Mouse (Mus musculus): ENCODE measurements at regions not wholly inside any gene's neighbourhood (a gene's known extent, or its start where the extent isn't known, plus 50 kb on each side); places are given as distances from the start of the nearest gene placed in this dataset.
A peak's percentile ranks its signal among the peaks of the same experiment; 100 is the strongest.

GRCm38 (mm10) chr12:68775503-68775902, 383.5 kb downstream of the Rps29 start:
- H3K36me3 ChIP-seq = no peaks in the 10 kb centered on the region
- no peaks in the 10 kb centered on the region for H3K27me3 ChIP-seq
- H3K9ac ChIP-seq (replicated peaks) = no peak overlapping the region
- H3K9me3 ChIP-seq = no peaks in the 10 kb centered on the region
- WGBS = 15% methylated on average over 2 of the region's 2 CpGs
- ATAC-seq (replicated peaks) = peak; percentile 87
- H3K4me3 ChIP-seq = no peak overlapping the region
- H3K4me1 ChIP-seq = peaks cover 16% of the 10 kb centered on the region
- no peak overlapping the region for H3K27ac ChIP-seq (replicated peaks)
- H3K4me2 ChIP-seq (replicated peaks) = no peak overlapping the region

DNA sequence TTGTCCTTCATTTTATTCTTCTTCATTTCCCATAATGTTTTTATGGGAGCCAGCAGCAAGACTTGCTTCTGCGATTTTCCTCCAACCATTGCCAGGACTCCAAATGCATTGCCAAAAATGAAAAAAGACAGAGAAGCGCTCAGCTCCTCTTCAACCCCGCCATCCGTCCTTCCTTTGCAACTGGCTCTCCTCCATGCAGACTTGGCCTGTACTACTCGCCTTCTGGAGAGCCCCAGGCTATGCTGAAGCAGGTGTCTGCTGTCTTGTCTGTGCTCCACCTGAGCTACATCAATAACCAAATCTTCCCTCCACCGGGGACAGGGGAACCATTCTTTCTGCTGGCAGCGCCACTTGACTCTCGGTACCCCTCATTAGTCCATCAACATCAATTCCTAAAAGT, 384.2 kb downstream of the Rps29 start:
- Histone ChIP-seq H3K36me3 (no peaks in the 10 kb centered on the region), H3K27me3 (no peaks in the 10 kb centered on the region), H3K27ac (replicated peaks) (no peak overlapping the region; the same call in 1 of the 2 replicates), H3K9me3 (no peaks in the 10 kb centered on the region), H3K4me2 (replicated peaks) (no peak overlapping the region), H3K9ac (replicated peaks) (no peak overlapping the region), H3K4me1 (peaks cover 16% of the 10 kb centered on the region), H3K4me3 (no peak overlapping the region)
- 62% methylated on average over 8 of the region's 8 CpGs for WGBS
- ATAC-seq (replicated peaks) = peak; percentile 81

DNA sequence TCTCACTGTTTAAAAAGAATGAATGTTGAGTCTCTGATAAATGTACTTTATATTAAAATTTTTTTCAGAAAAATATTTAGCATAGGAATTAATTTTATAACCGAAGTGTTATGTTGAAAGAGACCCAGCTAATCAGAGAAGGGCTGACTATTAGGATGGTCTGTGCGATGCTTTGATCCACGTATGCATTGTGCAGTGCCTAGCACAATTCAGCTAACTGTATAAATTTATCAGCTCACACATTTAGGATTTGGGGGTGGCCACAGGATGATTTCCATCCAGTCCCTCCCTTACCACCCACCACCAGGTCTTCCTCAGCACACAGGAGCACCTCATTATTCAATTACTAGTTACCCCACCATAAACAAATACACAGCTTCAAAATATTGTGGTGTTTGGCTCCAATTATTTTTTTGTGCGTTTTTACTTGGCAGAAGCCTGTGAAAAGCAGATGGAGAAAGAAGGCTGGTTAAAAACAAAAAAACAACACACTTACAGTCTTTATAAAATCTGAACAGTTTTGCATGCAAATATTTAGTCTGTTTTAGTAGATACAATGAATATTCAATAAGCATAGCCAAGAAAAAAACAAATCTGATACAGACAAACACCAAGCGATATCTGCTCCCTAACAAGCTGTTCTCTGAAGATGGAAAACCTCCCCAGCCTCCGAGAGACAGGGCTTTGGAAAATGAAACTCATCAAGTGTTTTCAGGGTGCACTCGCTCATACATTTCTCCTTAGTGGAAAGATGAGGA, 400.5 kb downstream of the Rps29 start:
- peak; percentile 83 for ATAC-seq (replicated peaks)
- 61% methylated on average over 7 of the region's 7 CpGs for WGBS
- Histone ChIP-seq H3K9ac (replicated peaks) (no peak overlapping the region), H3K4me2 (replicated peaks) (no peak overlapping the region), H3K27me3 (no peaks in the 10 kb centered on the region), H3K9me3 (no peaks in the 10 kb centered on the region), H3K4me1 (no peaks in the 10 kb centered on the region), H3K27ac (replicated peaks) (no peak overlapping the region), H3K4me3 (no peak overlapping the region), H3K36me3 (no peaks in the 10 kb centered on the region)

GRCm38 (mm10) chr12:68728882-68729281, 430.1 kb downstream of the Rps29 start:
- ATAC-seq (replicated peaks) = no peak; the same call in 1 of the 2 replicates
- Histone ChIP-seq H3K27ac (replicated peaks) (no peak overlapping the region), H3K4me3 (no peak overlapping the region), H3K9ac (replicated peaks) (no peak overlapping the region), H3K36me3 (no peaks in the 10 kb centered on the region), H3K9me3 (no peaks in the 10 kb centered on the region), H3K27me3 (no peaks in the 10 kb centered on the region), H3K4me2 (replicated peaks) (no peak overlapping the region), H3K4me1 (no peaks in the 10 kb centered on the region)
- WGBS = 24% methylated on average over 2 of the region's 2 CpGs

GRCm38 (mm10) chr12:68718946-68719345, 440.0 kb downstream of the Rps29 start:
- H3K9ac ChIP-seq (replicated peaks) = no peak overlapping the region
- H3K27ac ChIP-seq (replicated peaks) = no peak overlapping the region
- no peaks in the 10 kb centered on the region for H3K27me3 ChIP-seq
- no peaks in the 10 kb centered on the region for H3K36me3 ChIP-seq
- no peaks in the 10 kb centered on the region for H3K4me1 ChIP-seq
- H3K9me3 ChIP-seq = no peaks in the 10 kb centered on the region
- no peak overlapping the region for H3K4me2 ChIP-seq (replicated peaks)
- no peak for ATAC-seq (replicated peaks)
- H3K4me3 ChIP-seq = no peak overlapping the region

GRCm38 (mm10) chr12:68694275-68695267, 464.4 kb downstream of the Rps29 start:
- no peak overlapping the region for H3K4me2 ChIP-seq (replicated peaks)
- no peak overlapping the region for H3K9ac ChIP-seq (replicated peaks)
- no peak overlapping the region; the same call in 1 of the 2 replicates for H3K27ac ChIP-seq (replicated peaks)
- no peaks in the 10 kb centered on the region for H3K36me3 ChIP-seq
- WGBS = 34% methylated on average over 11 of the region's 11 CpGs
- H3K4me3 ChIP-seq = no peak overlapping the region
- peaks cover 8% of the 10 kb centered on the region; the same call in 1 of the 2 replicates for H3K4me1 ChIP-seq
- peak; percentile 72 for ATAC-seq (replicated peaks)
- H3K27me3 ChIP-seq = no peaks in the 10 kb centered on the region
- H3K9me3 ChIP-seq = no peaks in the 10 kb centered on the region

DNA sequence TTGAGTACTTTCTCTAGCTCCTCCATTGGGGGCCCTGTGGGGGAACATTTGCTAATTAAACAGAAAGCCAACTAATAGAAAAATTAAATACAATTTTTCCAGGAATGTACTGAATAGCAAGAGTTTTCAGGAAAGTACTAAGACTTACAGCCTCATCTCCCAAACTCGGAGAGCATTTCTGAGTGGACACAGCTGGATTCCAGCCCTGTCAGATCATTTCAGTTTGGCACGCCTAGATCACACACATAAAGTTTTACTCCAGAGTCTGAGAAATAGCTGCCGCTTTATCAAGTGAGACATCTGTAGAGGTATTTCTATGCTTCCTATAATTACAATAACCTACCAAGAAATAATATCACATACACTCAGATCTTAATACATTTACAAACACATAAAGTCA, 470.7 kb downstream of the Rps29 start:
- WGBS = 90% methylated on average over 3 of the region's 3 CpGs
- no peak overlapping the region for H3K4me3 ChIP-seq
- no peak overlapping the region for H3K4me2 ChIP-seq (replicated peaks)
- no peaks in the 10 kb centered on the region for H3K36me3 ChIP-seq
- no peaks in the 10 kb centered on the region for H3K27me3 ChIP-seq
- no peak overlapping the region for H3K9ac ChIP-seq (replicated peaks)
- H3K4me1 ChIP-seq = no peaks in the 10 kb centered on the region; the same call in 1 of the 2 replicates
- no peak for ATAC-seq (replicated peaks)
- no peaks in the 10 kb centered on the region for H3K9me3 ChIP-seq
- no peak overlapping the region for H3K27ac ChIP-seq (replicated peaks)

DNA sequence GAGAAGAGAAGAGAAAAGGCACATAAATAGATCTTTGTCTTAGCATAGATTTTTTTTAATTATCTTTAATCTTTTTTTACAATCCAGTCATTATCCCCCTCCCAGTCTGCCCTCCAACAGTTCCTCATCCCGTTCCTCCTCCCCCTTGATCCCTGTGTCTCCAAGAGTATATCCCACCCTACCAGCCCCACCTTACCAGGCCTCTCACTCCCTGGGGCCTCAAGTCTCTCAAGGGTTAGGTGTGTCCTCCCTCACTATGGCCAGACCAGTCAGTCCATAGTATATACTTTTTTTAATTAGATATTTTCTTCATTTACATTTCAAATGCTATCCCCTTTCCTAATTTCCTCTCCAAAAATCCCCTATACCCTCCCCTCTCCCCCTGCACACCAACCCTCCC, 475.1 kb downstream of the Rps29 start:
- peak overlapping the region; percentile 28; the same call in 1 of the 2 replicates for H3K27ac ChIP-seq (replicated peaks)
- no peaks in the 10 kb centered on the region for H3K36me3 ChIP-seq
- H3K4me3 ChIP-seq = no peak overlapping the region
- 31% methylated on average over 1 of the region's 1 CpGs for WGBS
- no peak for ATAC-seq (replicated peaks)
- no peak overlapping the region for H3K9ac ChIP-seq (replicated peaks)
- no peaks in the 10 kb centered on the region for H3K9me3 ChIP-seq
- no peaks in the 10 kb centered on the region; the same call in 1 of the 2 replicates for H3K4me1 ChIP-seq
- H3K4me2 ChIP-seq (replicated peaks) = no peak overlapping the region
- H3K27me3 ChIP-seq = no peaks in the 10 kb centered on the region

GRCm38 (mm10) chr12:68683176-68683575, 475.8 kb downstream of the Rps29 start:
- Histone ChIP-seq H3K4me3 (no peak overlapping the region), H3K4me2 (replicated peaks) (no peak overlapping the region), H3K9ac (replicated peaks) (no peak overlapping the region), H3K4me1 (no peaks in the 10 kb centered on the region; the same call in 1 of the 2 replicates), H3K27ac (replicated peaks) (0 out of 2 replicates have a peak overlapping the region, but pooled peaks have one; percentile 5), H3K27me3 (no peaks in the 10 kb centered on the region), H3K36me3 (no peaks in the 10 kb centered on the region), H3K9me3 (no peaks in the 10 kb centered on the region)
- peak; percentile 84 for ATAC-seq (replicated peaks)
- WGBS = 3% methylated on average over 4 of the region's 4 CpGs

GRCm38 (mm10) chr12:68680668-68681067, 478.3 kb downstream of the Rps29 start:
- no peak overlapping the region for H3K9ac ChIP-seq (replicated peaks)
- H3K4me3 ChIP-seq = no peak overlapping the region
- H3K27ac ChIP-seq (replicated peaks) = no peak overlapping the region
- H3K4me2 ChIP-seq (replicated peaks) = no peak overlapping the region
- H3K4me1 ChIP-seq = no peaks in the 10 kb centered on the region; the same call in 1 of the 2 replicates
- H3K36me3 ChIP-seq = no peaks in the 10 kb centered on the region
- no peaks in the 10 kb centered on the region for H3K9me3 ChIP-seq
- no peaks in the 10 kb centered on the region for H3K27me3 ChIP-seq
- WGBS = 98% methylated on average over 3 of the region's 3 CpGs
- ATAC-seq (replicated peaks) = no peak

DNA sequence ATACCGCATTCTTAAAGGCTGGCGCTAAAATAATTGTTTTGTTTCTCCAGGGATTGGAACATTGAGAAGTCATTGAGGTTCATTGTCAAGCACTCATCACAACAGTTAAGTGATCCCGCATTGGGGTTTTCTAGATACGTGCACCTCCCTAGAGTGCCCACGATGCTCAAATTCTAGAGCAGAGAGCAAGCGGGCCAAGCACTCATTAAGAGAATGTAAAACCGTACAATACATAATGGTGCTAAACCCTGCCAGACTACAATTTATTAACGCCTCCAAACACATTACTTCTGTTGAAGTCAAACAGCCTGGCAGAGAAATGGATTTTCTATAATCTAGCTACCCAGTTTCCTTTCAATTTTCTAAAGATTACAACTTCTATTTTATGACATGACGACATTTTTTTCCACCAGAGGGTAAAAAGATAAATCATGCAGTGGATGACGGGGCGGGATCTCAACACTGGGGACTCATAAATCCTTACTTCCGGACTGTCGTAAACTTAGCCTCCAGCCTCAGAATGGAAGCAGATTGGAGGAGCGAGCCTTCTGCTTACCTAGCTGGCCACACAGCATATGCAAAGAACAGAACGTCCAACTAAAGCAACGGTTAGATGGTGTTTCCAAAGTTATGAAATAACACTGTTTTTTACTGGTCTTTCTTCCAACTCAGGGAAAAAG, 482.8 kb downstream of the Rps29 start:
- Histone ChIP-seq H3K36me3 (no peaks in the 10 kb centered on the region), H3K9ac (replicated peaks) (no peak overlapping the region), H3K4me3 (no peak overlapping the region), H3K4me1 (no peaks in the 10 kb centered on the region), H3K4me2 (replicated peaks) (no peak overlapping the region), H3K27ac (replicated peaks) (no peak overlapping the region), H3K27me3 (no peaks in the 10 kb centered on the region), H3K9me3 (no peaks in the 10 kb centered on the region)
- ATAC-seq (replicated peaks) = no peak
- WGBS = 86% methylated on average over 16 of the region's 16 CpGs

DNA sequence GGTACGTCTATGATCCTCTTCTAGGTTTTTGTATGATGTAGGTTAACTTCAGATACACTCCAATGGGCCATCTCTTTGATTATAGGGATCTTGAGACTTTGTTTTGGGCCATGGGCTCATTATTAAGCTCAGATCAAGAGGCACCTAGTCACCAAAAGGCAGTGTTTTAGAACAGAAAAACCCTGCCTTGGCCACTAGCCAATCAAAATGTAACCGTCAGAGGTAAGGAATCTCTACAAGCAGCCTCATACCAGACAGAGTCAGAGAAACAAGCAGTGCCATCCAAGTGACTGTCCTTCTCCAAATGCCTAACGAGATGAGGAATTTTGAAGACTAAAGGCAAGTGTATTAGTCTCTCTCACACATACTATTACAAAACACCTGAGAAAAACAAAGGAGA, 487.0 kb downstream of the Rps29 start:
- ATAC-seq (replicated peaks) = no peak
- Histone ChIP-seq H3K4me2 (replicated peaks) (no peak overlapping the region), H3K36me3 (no peaks in the 10 kb centered on the region), H3K9ac (replicated peaks) (no peak overlapping the region), H3K27ac (replicated peaks) (no peak overlapping the region), H3K9me3 (no peaks in the 10 kb centered on the region), H3K27me3 (no peaks in the 10 kb centered on the region), H3K4me1 (no peaks in the 10 kb centered on the region), H3K4me3 (no peak overlapping the region)
- 67% methylated on average over 3 of the region's 3 CpGs for WGBS
